Mouse (Mus musculus) lung, adult 2 months (tissue): Measurements from ENCODE around the gene Hpn.

Experiments
- CTCF ChIP-seq: fragments of 200-500 bp; IDR thresholded peaks from 2 replicates; pipeline ENCODE4 v1.5.1; 2011; ENCODE audit warnings: mild to moderate bottlenecking, low read length, control low read depth; ENCODE audit not compliant: insufficient read depth
- POLR2A ChIP-seq: fragments of 200-500 bp; IDR thresholded peaks from 2 replicates; pipeline ENCODE4 v1.6.1; 2011; ENCODE audit warnings: low read depth, mild to moderate bottlenecking, control low read depth, low read length, borderline replicate concordance; ENCODE audit errors: extremely low read depth

GRCm38 (mm10) chr7:31058211-31058610 lies 56.9 kb downstream of the Hpn start:
- TF ChIP-seq CTCF, result no peak
- no peak for TF ChIP-seq POLR2A
